Mouse (Mus musculus): ENCODE data around the gene Tmprss11g. TPM values are rescaled to one million over a fixed set of nuclear protein-coding genes. Genes with fewer than 3 reads are reported as not detected.

The Tmprss11g gene
- polyA plus RNA-seq, 1 experiment from 2014 or later, result 5.6 TPM

Other genes with a start within 250 kb of the Tmprss11g start
- gene Tmprss11c, start 229.3 kb downstream of the Tmprss11g start, polyA plus RNA-seq (2015; fragmentation: Nextera tagmentation; extraction: Ambion mirVana), result not detected in 2 replicates
- 2.0 and 5.3 TPM in 2 replicates for gene Tmprss11d, start 145.2 kb downstream of the Tmprss11g start, polyA plus RNA-seq (2015; fragmentation: Nextera tagmentation; extraction: Ambion mirVana)
- gene Tmprss11a, start 49.6 kb downstream of the Tmprss11g start, polyA plus RNA-seq (2015; fragmentation: Nextera tagmentation; extraction: Ambion mirVana), result 2.5 and 4.0 TPM in 2 replicates
- 0.27 and 0.89 TPM in 2 replicates for gene Tmprss11f, start 113.8 kb upstream of the Tmprss11g start, polyA plus RNA-seq (2015; fragmentation: Nextera tagmentation; extraction: Ambion mirVana)
- 3.2 and 6.0 TPM in 2 replicates for gene Tmprss11b, start 157.8 kb upstream of the Tmprss11g start, polyA plus RNA-seq (2015; fragmentation: Nextera tagmentation; extraction: Ambion mirVana)
- gene Tmprss11e, start 227.2 kb upstream of the Tmprss11g start, polyA plus RNA-seq (2015; fragmentation: Nextera tagmentation; extraction: Ambion mirVana), result 0.30 and 0.54 TPM in 2 replicates